Mouse (Mus musculus) forebrain, postnatal 0 days (tissue): ENCODE measurements around the gene Fam208b. TPM values are rescaled to one million over a fixed set of nuclear protein-coding genes. Genes with fewer than 3 reads are reported as not detected.

Source experiments
- ATAC-seq: fragments of 200-750 bp; cut with Nextera tagmentation; 2 replicates; pipeline ENCODE4 v1.8.0; 2017; ENCODE audit warnings: mild to moderate bottlenecking, moderate library complexity
- DNase-seq: peaks from one replicate; pipeline ENCODE4 v3.0.0-alpha.2; 2015
- H3K27ac ChIP-seq: fragments of 300-500 bp; sonication (generic); 2 replicates; pipeline ENCODE4 v1.5.1; 2014; ENCODE audit warnings: low read depth, mild to moderate bottlenecking, antibody characterized with exemption, low read length, moderate library complexity, mixed read lengths
- H3K27me3 ChIP-seq: fragments of 300-500 bp; sonication (generic); 2 replicates; pipeline ENCODE4 v1.6.1; 2014; ENCODE audit warnings: mild to moderate bottlenecking, low read length, mixed read lengths; ENCODE audit not compliant: insufficient read depth
- H3K36me3 ChIP-seq: fragments of 300-500 bp; sonication (generic); 2 replicates; pipeline ENCODE4 v1.6.1; 2014; ENCODE audit warnings: mild to moderate bottlenecking, moderate library complexity; ENCODE audit not compliant: insufficient read depth
- H3K4me1 ChIP-seq: fragments of 300-500 bp; sonication (generic); 2 replicates; pipeline ENCODE4 v1.6.1; 2014; ENCODE audit warnings: antibody characterized with exemption; ENCODE audit not compliant: insufficient read depth
- H3K4me2 ChIP-seq: fragments of 300-500 bp; sonication (generic); 2 replicates; pipeline ENCODE4 v1.6.1; 2014; ENCODE audit warnings: low read depth, mild to moderate bottlenecking, moderate library complexity
- H3K4me3 ChIP-seq: fragments of 300-500 bp; sonication (generic); 2 replicates; pipeline ENCODE4 v1.5.1; 2014; ENCODE audit warnings: low read depth, low read length, mixed read lengths
- H3K9ac ChIP-seq: fragments of 300-500 bp; sonication (generic); 2 replicates; pipeline ENCODE4 v1.6.1; 2014; ENCODE audit warnings: mild to moderate bottlenecking
- H3K9me3 ChIP-seq: fragments of 300-500 bp; sonication (generic); 2 replicates; pipeline ENCODE4 v1.6.1; 2016; ENCODE audit warnings: low read length
- CTCF ChIP-seq: sonication (generic); IDR thresholded peaks from 2 replicates; pipeline ENCODE4 v1.5.1; 2016; ENCODE audit warnings: antibody characterized with exemption, control low read depth, low read depth
- WGBS: fragments of 180-500 bp; shearing (Covaris S2); extraction: QIAGEN DNeasy Blood & Tissue Kit; methylation state at CpG from one replicate; pipeline ENCODE4 v1.1.7; 2014; 5-methylcytosine and 5-hydroxymethylcytosine counted together
- polyA plus RNA-seq: library from polyadenylated mRNA; unstranded; fragments of >200 nt; fragmentation: Nextera tagmentation; extraction: Ambion mirVana; gene quantifications from 2 replicates; pipeline ENCODE4 v1.2.1, GENCODE M21; 2015
- total RNA-seq: library from RNA; depleted of rRNA; stranded (reverse); fragments of >200 nt; gene quantifications from 2 replicates; pipeline ENCODE4 v1.2.3, GENCODE M21; 2014

Gene Fam208b
- total and polyA plus RNA-seq, 2 experiments from 2014 or later, result 10.2 to 54.2 TPM

DNA sequence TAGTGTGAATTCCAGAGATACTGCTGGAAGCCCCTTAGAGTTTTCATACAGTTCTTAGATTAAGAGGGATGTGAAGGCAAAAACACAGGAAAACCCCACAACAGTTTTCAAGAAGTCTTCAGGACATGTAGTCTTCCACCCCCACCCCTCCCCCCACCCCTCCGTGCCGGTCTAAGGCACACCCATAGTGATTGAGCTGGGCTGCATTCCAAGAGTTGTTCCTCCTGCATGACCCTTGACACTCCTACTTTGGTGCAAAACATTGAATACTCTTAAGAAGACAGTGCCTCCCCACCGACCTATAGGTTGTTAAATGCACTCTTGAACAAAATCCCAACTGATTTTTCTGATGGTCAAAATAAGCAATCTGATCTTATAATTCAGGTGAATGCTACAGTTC lies 17.2 kb upstream of the Fam208b start:
- no peak for DNase-seq
- WGBS, result 35% methylated on average over 3 of the region's 3 CpGs
- no peak for TF ChIP-seq CTCF
- Histone ChIP-seq H3K4me2 (no peak overlapping the region), H3K9me3 (no peaks in the 10 kb centered on the region), H3K4me3 (no peak overlapping the region), H3K36me3 (no peaks in the 10 kb centered on the region), H3K9ac (no peak overlapping the region), H3K27ac (no peak overlapping the region), H3K4me1 (no peaks in the 10 kb centered on the region), H3K27me3 (no peaks in the 10 kb centered on the region)
- no peak for ATAC-seq

DNA sequence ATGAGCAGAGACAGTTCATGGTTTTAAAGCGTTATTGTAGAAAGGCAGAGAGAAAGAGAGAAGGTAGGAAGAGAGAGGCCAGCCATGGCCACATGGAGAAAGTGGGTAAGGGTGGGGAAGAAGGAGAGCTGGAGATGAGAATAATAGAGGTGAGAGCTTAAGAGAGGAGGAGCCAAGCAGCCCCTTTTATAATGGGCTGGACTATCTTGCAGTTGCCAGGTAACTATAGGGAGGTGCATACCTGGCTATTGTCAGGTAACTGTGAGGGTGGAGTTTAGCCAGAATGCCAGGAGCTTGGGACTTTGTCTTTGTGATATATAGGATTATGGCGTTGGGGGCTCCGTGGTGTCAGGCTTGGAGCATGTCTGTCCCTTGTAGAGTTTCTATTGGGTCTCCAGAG lies 16.2 kb upstream of the Fam208b start:
- DNase-seq, result no peak
- Histone ChIP-seq H3K4me1 (no peaks in the 10 kb centered on the region), H3K4me3 (no peak overlapping the region), H3K27ac (no peak overlapping the region), H3K36me3 (no peaks in the 10 kb centered on the region), H3K9me3 (no peaks in the 10 kb centered on the region), H3K9ac (no peak overlapping the region), H3K27me3 (no peaks in the 10 kb centered on the region), H3K4me2 (no peak overlapping the region)
- 64% methylated on average over 3 of the region's 3 CpGs for WGBS
- TF ChIP-seq CTCF, result no peak
- no peak for ATAC-seq

- 0 out of 2 replicates have a peak, but pooled peaks cover 3% of the 10 kb centered on the region for H3K4me1 ChIP-seq
- no peaks in the 10 kb centered on the region for H3K9me3 ChIP-seq
- peak overlapping the region; percentile 90 for H3K27ac ChIP-seq
- no peak for TF ChIP-seq CTCF
- 0% methylated on average over 48 of the region's 50 CpGs for WGBS
- no peaks in the 10 kb centered on the region for H3K36me3 ChIP-seq
- DNase-seq (peak; percentile 45), ATAC-seq (peak; percentile 19)
- H3K4me2 ChIP-seq, result peak overlapping the region; percentile 63
- peak overlapping the region; percentile 66 for H3K4me3 ChIP-seq
- no peaks in the 10 kb centered on the region for H3K27me3 ChIP-seq
- peak overlapping the region; percentile 79 for H3K9ac ChIP-seq
Observed at GRCm38 (mm10) chr13:3610118-3610794, 652 bp downstream of the Fam208b start.

GRCm38 (mm10) chr13:3609780-3610117 lies 1.2 kb downstream of the Fam208b start:
- Histone ChIP-seq H3K9ac (peak overlapping the region; percentile 79), H3K27me3 (no peaks in the 10 kb centered on the region), H3K4me3 (peak overlapping the region; percentile 66), H3K4me2 (peak overlapping the region; percentile 63), H3K27ac (no peak overlapping the region), H3K36me3 (no peaks in the 10 kb centered on the region), H3K9me3 (no peaks in the 10 kb centered on the region), H3K4me1 (0 out of 2 replicates have a peak, but pooled peaks cover 3% of the 10 kb centered on the region)
- 21% methylated on average over 8 of the region's 8 CpGs for WGBS
- ATAC-seq (no peak), DNase-seq (no peak)
- TF ChIP-seq CTCF, result no peak

DNA sequence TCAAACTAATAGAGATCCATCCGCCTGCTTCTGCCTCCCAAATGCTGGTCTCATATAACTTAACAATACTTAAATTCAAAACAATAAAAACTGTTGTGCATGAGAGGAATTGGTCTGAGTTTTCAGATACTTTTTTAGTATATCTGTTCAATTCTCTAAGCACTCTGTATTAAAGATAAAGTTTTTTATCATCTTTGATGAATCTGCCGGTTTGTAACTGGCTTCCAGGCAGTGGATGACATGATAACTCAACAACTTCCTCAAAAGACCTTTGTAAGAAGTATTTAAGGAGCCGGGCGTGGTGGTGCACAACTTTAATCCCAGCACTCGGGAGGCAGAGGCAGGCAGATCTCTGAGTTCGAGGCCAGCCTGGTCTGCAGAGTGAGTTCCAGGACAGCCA lies 14.7 kb downstream of the Fam208b start:
- ATAC-seq, result no peak
- Histone ChIP-seq H3K9me3 (no peaks in the 10 kb centered on the region), H3K4me3 (no peak overlapping the region), H3K9ac (no peak overlapping the region), H3K4me2 (no peak overlapping the region), H3K4me1 (no peaks in the 10 kb centered on the region), H3K27me3 (no peaks in the 10 kb centered on the region), H3K27ac (no peak overlapping the region), H3K36me3 (peaks cover 18% of the 10 kb centered on the region)
- WGBS, result 96% methylated on average over 6 of the region's 6 CpGs
- TF ChIP-seq CTCF, result no peak
- DNase-seq, result no peak

DNA sequence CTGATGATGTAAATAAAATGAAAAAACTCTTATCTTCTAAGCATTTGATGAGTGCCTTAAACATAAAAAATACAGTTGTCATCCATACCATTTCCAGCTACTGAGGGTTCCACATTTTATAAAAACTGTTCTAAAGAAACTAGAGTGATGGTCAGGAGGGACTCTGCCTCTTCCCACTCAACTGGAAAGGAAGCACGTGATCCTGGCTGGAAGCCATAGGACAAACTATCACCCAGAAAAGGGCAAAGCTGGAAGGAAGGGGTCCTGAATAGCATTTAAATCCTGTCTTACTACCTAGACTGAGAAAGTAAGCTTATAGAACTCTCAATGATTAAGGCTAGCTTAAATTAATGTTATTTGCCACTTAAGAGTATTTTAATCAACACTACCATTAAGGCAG lies 16.6 kb downstream of the Fam208b start:
- no peak overlapping the region for H3K9ac ChIP-seq
- WGBS, result 97% methylated on average over 1 of the region's 1 CpGs
- no peak overlapping the region for H3K27ac ChIP-seq
- no peaks in the 10 kb centered on the region for H3K27me3 ChIP-seq
- peaks cover 29% of the 10 kb centered on the region for H3K36me3 ChIP-seq
- ATAC-seq, result no peak
- no peak overlapping the region for H3K4me2 ChIP-seq
- no peak for DNase-seq
- no peak for TF ChIP-seq CTCF
- no peaks in the 10 kb centered on the region for H3K9me3 ChIP-seq
- H3K4me1 ChIP-seq, result no peaks in the 10 kb centered on the region
- no peak overlapping the region for H3K4me3 ChIP-seq

- H3K4me2 ChIP-seq, result no peak overlapping the region
- no peak overlapping the region for H3K4me3 ChIP-seq
- H3K27me3 ChIP-seq, result no peaks in the 10 kb centered on the region
- H3K36me3 ChIP-seq, result peaks cover 32% of the 10 kb centered on the region; the same call in 1 of the 2 replicates
- peak; percentile 49 for TF ChIP-seq CTCF
- ATAC-seq (peak; percentile 53; the same call in 1 of the 2 replicates), DNase-seq (no peak)
- H3K9me3 ChIP-seq, result no peaks in the 10 kb centered on the region
- H3K9ac ChIP-seq, result no peak overlapping the region
- H3K4me1 ChIP-seq, result no peaks in the 10 kb centered on the region
- H3K27ac ChIP-seq, result no peak overlapping the region
- 89% methylated on average over 3 of the region's 3 CpGs for WGBS
Observed at GRCm38 (mm10) chr13:3590789-3591188, 20.1 kb downstream of the Fam208b start.
